Mouse (Mus musculus): ENCODE results near the gene Wdr26.

Wdr26 gene

GRCm38 (mm10) chr1:181237332-181237731, 25.5 kb upstream of the Wdr26 start:
- DNase-seq (ENCODE audit: low spot score): no peak

GRCm38 (mm10) chr1:181234326-181235035, 22.7 kb upstream of the Wdr26 start:
- DNase-seq (ENCODE audit: low spot score): peak; percentile 82

- DNase-seq (ENCODE audit: low spot score): no peak
These were observed 21.9 kb upstream of the Wdr26 start for GRCm38 (mm10) chr1:181233734-181234133.

- peak; percentile 71 for DNase-seq (ENCODE audit: low spot score)
These were observed 20.7 kb upstream of the Wdr26 start for GRCm38 (mm10) chr1:181232307-181233027.

GRCm38 (mm10) chr1:181231821-181232220, 20.0 kb upstream of the Wdr26 start:
- no peak for DNase-seq (ENCODE audit: low spot score)

GRCm38 (mm10) chr1:181231262-181231661, 19.5 kb upstream of the Wdr26 start:
- DNase-seq (ENCODE audit: low spot score): no peak

GRCm38 (mm10) chr1:181230731-181231148, 18.9 kb upstream of the Wdr26 start:
- DNase-seq (ENCODE audit: low spot score): peak; percentile 27

- DNase-seq (ENCODE audit: low spot score): no peak
These were observed 17.2 kb upstream of the Wdr26 start for GRCm38 (mm10) chr1:181229046-181229445.

- no peak for DNase-seq (ENCODE audit: low spot score)
These were observed 16.8 kb upstream of the Wdr26 start for GRCm38 (mm10) chr1:181228591-181228990.

- DNase-seq (ENCODE audit: low spot score): no peak
These were observed 16.0 kb upstream of the Wdr26 start for GRCm38 (mm10) chr1:181227804-181228203.

GRCm38 (mm10) chr1:181226850-181227249, 15.0 kb upstream of the Wdr26 start:
- no peak for DNase-seq (ENCODE audit: low spot score)

GRCm38 (mm10) chr1:181225281-181225680, 13.5 kb upstream of the Wdr26 start:
- DNase-seq (ENCODE audit: low spot score): no peak

- DNase-seq (ENCODE audit: low spot score): no peak
These were observed 10.2 kb upstream of the Wdr26 start for GRCm38 (mm10) chr1:181222041-181222440.

GRCm38 (mm10) chr1:181216315-181216714, 4.5 kb upstream of the Wdr26 start:
- peak; percentile 49 for DNase-seq (ENCODE audit: low spot score)

- DNase-seq (ENCODE audit: low spot score): no peak
These were observed 2.7 kb upstream of the Wdr26 start for GRCm38 (mm10) chr1:181214296-181215035.

GRCm38 (mm10) chr1:181211403-181211919, 340 bp downstream of the Wdr26 start:
- DNase-seq (ENCODE audit: low spot score): no peak

GRCm38 (mm10) chr1:181210601-181211402, 999 bp downstream of the Wdr26 start:
- peak; percentile 38 for DNase-seq (ENCODE audit: low spot score)

GRCm38 (mm10) chr1:181210147-181210546, 1.7 kb downstream of the Wdr26 start:
- no peak for DNase-seq (ENCODE audit: low spot score)

- no peak for DNase-seq (ENCODE audit: low spot score)
These were observed 12.4 kb downstream of the Wdr26 start for GRCm38 (mm10) chr1:181199446-181199845.

- no peak for DNase-seq (ENCODE audit: low spot score)
These were observed 22.9 kb downstream of the Wdr26 start for GRCm38 (mm10) chr1:181188925-181189324.

GRCm38 (mm10) chr1:181170210-181170609, 41.6 kb downstream of the Wdr26 start:
- DNase-seq (ENCODE audit: low spot score): no peak

- DNase-seq (ENCODE audit: low spot score): no peak
These were observed 43.4 kb downstream of the Wdr26 start for GRCm38 (mm10) chr1:181168377-181168776.
